Mouse (Mus musculus): ENCODE measurements at regions not wholly inside any gene's neighbourhood (a gene's known extent, or its start where the extent isn't known, plus 50 kb on each side); places are given as distances from the start of the nearest gene placed in this dataset.

DNA sequence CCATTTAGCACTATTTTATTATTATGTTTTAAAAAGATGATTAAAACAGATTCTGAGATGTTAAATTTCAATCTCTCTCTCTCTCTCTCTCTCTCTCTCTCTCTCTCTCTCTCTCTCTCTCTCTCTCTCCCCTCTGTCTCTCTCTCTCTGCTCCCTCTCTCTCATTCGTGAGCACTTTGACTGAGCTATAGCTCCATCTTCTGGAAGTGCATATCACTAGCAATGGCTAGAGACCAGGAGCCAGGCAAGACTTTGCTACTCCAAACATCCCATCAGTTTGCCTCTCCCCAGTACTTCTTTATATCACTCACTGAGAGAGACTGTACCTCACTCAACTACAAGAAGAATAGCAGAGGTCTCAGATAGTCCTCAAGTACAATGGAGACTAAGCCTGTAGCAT lies 865.0 kb upstream of the Tenm3 start:
- TF ChIP-seq CTCF (IDR thresholded peaks at IDR 0.05; ENCODE audit: control insufficient read depth, insufficient read depth, insufficient read length): peak; percentile 43
- TF ChIP-seq FOSL1 (IDR thresholded peaks at IDR 0.05; ENCODE audit: insufficient read depth, low read length, poor library complexity, severe bottlenecking): no peak
- H3K79me3 ChIP-seq (ENCODE audit: low read depth): no peaks in the 10 kb centered on the region

DNA sequence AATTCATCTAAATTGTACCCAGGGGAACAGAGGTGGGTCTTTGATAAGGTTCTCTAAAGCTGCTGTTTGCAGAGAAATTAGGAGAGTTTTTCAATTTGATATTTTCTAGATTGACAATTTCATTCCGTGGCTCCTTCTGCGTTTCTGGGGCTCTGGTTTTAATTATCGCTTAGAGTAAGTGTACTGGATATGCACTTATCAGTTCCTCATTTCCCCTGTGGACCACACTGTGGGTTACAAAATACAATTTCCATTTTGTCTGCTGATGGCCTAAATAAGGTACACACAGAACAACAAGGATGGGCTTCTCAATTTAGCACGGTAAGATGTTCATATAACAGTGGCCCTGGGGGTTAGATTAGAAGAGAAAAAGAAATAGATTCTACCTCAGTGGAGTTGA lies 855.3 kb upstream of the Tenm3 start:
- no peaks in the 10 kb centered on the region for H3K27me3 ChIP-seq (ENCODE audit: control insufficient read depth, insufficient read depth, insufficient read length)
- H3K36me3 ChIP-seq (ENCODE audit: control insufficient read depth, insufficient read depth): no peaks in the 10 kb centered on the region
- TF ChIP-seq CTCF (IDR thresholded peaks at IDR 0.05; ENCODE audit: control insufficient read depth, insufficient read depth, insufficient read length) (no peak), CEBPB (IDR thresholded peaks at IDR 0.05; ENCODE audit: low read depth) (no peak), MAX (IDR thresholded peaks at IDR 0.05) (no peak)
- no peak overlapping the region for H3ac ChIP-seq (ENCODE audit: control insufficient read depth, insufficient read length, low read depth)
- no peak overlapping the region for H3K4me3 ChIP-seq (ENCODE audit: insufficient read depth, poor library complexity, severe bottlenecking)
- no peaks in the 10 kb centered on the region for H3K79me2 ChIP-seq (ENCODE audit: control insufficient read depth, insufficient read depth)
- no peaks in the 10 kb centered on the region for H3K79me3 ChIP-seq (ENCODE audit: low read depth)

More for the DNA sequence above, 865.0 kb upstream of the Tenm3 start:
- no peaks in the 10 kb centered on the region for H3K27me3 ChIP-seq (ENCODE audit: control insufficient read depth, insufficient read depth, insufficient read length)
- no peak overlapping the region for H3ac ChIP-seq (ENCODE audit: control insufficient read depth, insufficient read length, low read depth)
- H3K36me3 ChIP-seq (ENCODE audit: control insufficient read depth, insufficient read depth): no peaks in the 10 kb centered on the region
- H3K4me3 ChIP-seq (ENCODE audit: insufficient read depth, poor library complexity, severe bottlenecking): no peak overlapping the region
- H3K79me2 ChIP-seq (ENCODE audit: control insufficient read depth, insufficient read depth): no peaks in the 10 kb centered on the region

DNA sequence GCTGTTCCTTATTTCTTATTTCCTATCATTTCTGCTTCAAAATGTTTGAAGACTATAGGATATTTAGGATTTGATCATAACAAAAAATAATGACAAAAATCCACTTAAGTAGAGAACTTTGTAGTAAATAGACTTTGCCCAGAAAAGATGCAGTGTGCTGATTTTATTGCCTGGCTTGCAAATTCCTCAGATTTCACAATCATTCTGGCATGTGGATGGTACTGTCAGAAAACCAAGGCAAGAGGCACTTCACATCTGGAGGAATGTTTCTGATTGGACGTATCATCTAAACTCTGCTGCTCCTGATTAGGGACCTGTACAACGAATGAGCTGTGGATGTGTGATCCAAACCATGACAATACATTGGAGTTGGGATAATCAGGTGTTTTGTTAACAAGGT lies 853.0 kb upstream of the Tenm3 start:
- Histone ChIP-seq H3K79me3 (ENCODE audit: low read depth) (no peaks in the 10 kb centered on the region), H3K36me3 (ENCODE audit: control insufficient read depth, insufficient read depth) (no peaks in the 10 kb centered on the region), H3ac (ENCODE audit: control insufficient read depth, insufficient read length, low read depth) (no peak overlapping the region), H3K27me3 (ENCODE audit: control insufficient read depth, insufficient read depth, insufficient read length) (no peaks in the 10 kb centered on the region), H3K4me3 (ENCODE audit: insufficient read depth, poor library complexity, severe bottlenecking) (no peak overlapping the region), H3K79me2 (ENCODE audit: control insufficient read depth, insufficient read depth) (no peaks in the 10 kb centered on the region)
- no peak for TF ChIP-seq USF1 (IDR thresholded peaks at IDR 0.05; ENCODE audit: low read depth)
- TF ChIP-seq CTCF (IDR thresholded peaks at IDR 0.05; ENCODE audit: control insufficient read depth, insufficient read depth, insufficient read length): no peak
- TF ChIP-seq CEBPB (IDR thresholded peaks at IDR 0.05; ENCODE audit: low read depth): peak; percentile 10
- no peak for TF ChIP-seq MYOD1 (IDR thresholded peaks at IDR 0.05; ENCODE audit: control insufficient read depth, insufficient read length, low read depth)
- TF ChIP-seq MYOG (IDR thresholded peaks at IDR 0.05; ENCODE audit: control insufficient read depth, extremely low read depth, insufficient read length): no peak
- TF ChIP-seq MAX (IDR thresholded peaks at IDR 0.05): no peak
